8 mouse cellular contexts compared by ENCODE assay signal in genomic region chr1:45311962-45312361, GRCm38 (mm10). TPM values are rescaled to one million over a fixed set of nuclear protein-coding genes. Genes with fewer than 3 reads are reported as not detected.
DNase-seq lines count a peak whose midpoint lies in the region; ATAC-seq lines count a peak whose summit lies in the region.

No protein-coding gene starts in this region.

- no peaks in the 10 kb centered on the region for H3K9me3 ChIP-seq in heart, embryonic 14.5 days (ENCODE audit: control insufficient read depth, low read length)

- DNase-seq in cerebellum, postnatal 14 days, result peak; percentile 4 to 12
- no peak for DNase-seq in cerebellum, postnatal 4 days (ENCODE audit: low spot score in 2 of 2)
- peak; percentile 19 for DNase-seq in layer of hippocampus, adult 11-12 months (ENCODE audit: low spot score)
- no peak for DNase-seq in layer of hippocampus, adult 9-10 months (ENCODE audit: low spot score)
- peak; percentile 17 for DNase-seq in lung, postnatal 36 days
- DNase-seq in ovary, adult 18-20 months (ENCODE audit: low spot score), result no peak

- peak overlapping the region; percentile 25 for H3K4me2 ChIP-seq in heart, embryonic 14.5 days (ENCODE audit: low read length)

- peak overlapping the region; percentile 73 for H3K9ac ChIP-seq in heart, embryonic 14.5 days (ENCODE audit: low read length)

- H3K36me3 ChIP-seq in heart, embryonic 14.5 days (ENCODE audit: control insufficient read depth, insufficient read depth, low read length), result no peaks in the 10 kb centered on the region

- H3K27ac ChIP-seq in heart, embryonic 14.5 days (replicated peaks in 1 of 2; ENCODE audit: control insufficient read depth in 1 of 2, insufficient read depth in 1 of 2, low read depth in 2 of 2, low read length in 2 of 2), result peak overlapping the region in 1 of 2 experiments; percentile 85; a peak in 2 of 4 replicates

- no peaks in the 10 kb centered on the region for H3K27me3 ChIP-seq in heart, embryonic 14.5 days (ENCODE audit: control insufficient read depth, insufficient read depth, low read length)

- H3K4me1 ChIP-seq in heart, embryonic 14.5 days (ENCODE audit: control insufficient read depth in 2 of 2, insufficient read depth in 2 of 2, low read length in 2 of 2), result no peaks in the 10 kb centered on the region

- H3K4me3 ChIP-seq in heart, embryonic 14.5 days (ENCODE audit: control insufficient read depth in 1 of 2, insufficient read depth in 1 of 2, low read depth in 1 of 2, low read length in 2 of 2), result peak overlapping the region in 1 of 2 experiments; percentile 41; a peak in 3 of 4 replicates

- ATAC-seq in heart, embryonic 14.5 days (ENCODE audit: insufficient number of reproducible peaks, insufficient read depth, low FRiP score, low read depth), result no peak
- no peak for ATAC-seq in megakaryocyte, adult 5-6 weeks (ENCODE audit: poor library complexity, severe bottlenecking)

RNA-seq across cellular contexts. Expression of gene Col3a1, which starts 0.6 kb away (rescaled TPM):
- polyA plus RNA-seq in heart, embryonic 14.5 days (2014; fragmentation: Nextera tagmentation; extraction: Ambion mirVana), result 784 and 972 TPM in 2 replicates
- total RNA-seq in megakaryocyte, adult 5-6 weeks (2015), result 0.04 and 0.55 TPM in 2 replicates
- total RNA-seq in megakaryocyte, adult 5-6 weeks (2017), result 0.04 and 0.07 TPM in 2 replicates

Comparison
In these comparisons a context has a peak if more than half of its experiments do, and no peak if none do; other contexts are left out.
1. DNase-seq: peak in cerebellum, postnatal 14 days (2 of 2), layer of hippocampus, adult 11-12 months (single experiment) and lung, postnatal 36 days (single experiment); none in cerebellum, postnatal 4 days (0 of 2), layer of hippocampus, adult 9-10 months (single experiment) and ovary, adult 18-20 months (single experiment).